11 mouse cellular contexts compared by ENCODE assay signal in the genomic region with DNA sequence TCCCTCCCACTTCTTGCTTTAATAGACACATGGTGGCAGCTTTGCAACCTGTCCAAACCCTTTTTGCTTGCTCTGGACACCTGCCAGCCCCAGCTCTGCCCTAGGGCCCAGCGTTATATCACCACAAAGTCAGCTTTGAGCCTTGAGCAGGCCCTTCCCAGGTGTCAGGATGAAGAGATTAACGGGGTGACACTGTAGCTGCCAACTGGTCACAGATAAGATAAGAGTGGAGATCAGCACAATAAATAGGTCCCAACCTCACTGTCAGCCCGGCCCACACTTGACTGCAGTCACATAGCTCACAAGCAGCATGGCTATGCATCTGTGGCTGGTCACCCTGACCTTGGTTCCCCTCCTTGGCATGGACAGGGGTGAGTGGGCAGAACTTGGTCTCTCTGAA. TPM values are rescaled to one million over a fixed set of nuclear protein-coding genes. Genes with fewer than 3 reads are reported as not detected.
DNase-seq lines count a peak whose midpoint lies in the region; ATAC-seq and TF ChIP-seq lines count a peak whose summit lies in the region.
"Had no signal": no experiment of that assay in that cellular context is flagged by ENCODE, and none has a peak within 500 bp of the region (broad histone marks: within the 10 kb centered on the region; RNA-seq: fewer than 3 reads in every experiment).

A gene (plus strand): TSS at position 268 of the 400 bp plus-strand sequence.

- H3K27ac ChIP-seq in cerebellum, adult 2 months (ENCODE audit: insufficient read depth, low read length) = no peak within 1 kb of the TSS
- no peak within 1 kb of the TSS for H3K27ac ChIP-seq in intestine, embryonic 16.5 days (ENCODE audit: low read length)
- no peak within 1 kb of the TSS for H3K27ac ChIP-seq in lung, embryonic 14.5 days (ENCODE audit: low read depth)
- H3K27ac ChIP-seq: gastrocnemius, adult 2 months; midbrain, embryonic 10.5 days had no signal

- H3K4me1 ChIP-seq in cerebellum, adult 2 months (ENCODE audit: control insufficient read depth, insufficient read depth, low read length) = no peaks in the 10 kb centered on the region
- H3K4me1 ChIP-seq in intestine, embryonic 16.5 days (ENCODE audit: control insufficient read depth, insufficient read depth, low read length) = no peaks in the 10 kb centered on the region
- H3K4me1 ChIP-seq in lung, embryonic 14.5 days (ENCODE audit: insufficient read depth) = no peaks in the 10 kb centered on the region
- H3K4me1 ChIP-seq: midbrain, embryonic 10.5 days had no signal

- no peaks in the 10 kb centered on the region for H3K36me3 ChIP-seq in intestine, embryonic 16.5 days (ENCODE audit: control insufficient read depth, insufficient read depth, low read length)
- no peaks in the 10 kb centered on the region for H3K36me3 ChIP-seq in lung, embryonic 14.5 days (ENCODE audit: insufficient read depth)
- H3K36me3 ChIP-seq: midbrain, embryonic 10.5 days had no signal

- WGBS in cerebellum, adult 2 months = 36% methylated on average over 3 of the region's 3 CpGs
- 33% methylated on average over 3 of the region's 3 CpGs for WGBS in intestine, embryonic 16.5 days
- 11% methylated on average over 3 of the region's 3 CpGs for WGBS in lung, embryonic 14.5 days

- no peak within 1 kb of the TSS for H3K4me2 ChIP-seq in intestine, embryonic 16.5 days (ENCODE audit: low read depth, low read length)
- H3K4me2 ChIP-seq in lung, embryonic 14.5 days = no peak within 1 kb of the TSS

- TF ChIP-seq CTCF in cerebellum, adult 2 months (IDR thresholded peaks at IDR 0.05; ENCODE audit: borderline replicate concordance, insufficient read depth, low read depth, low read length) = no peak
- TF ChIP-seq CTCF in lung, embryonic 14.5 days (IDR thresholded peaks at IDR 0.05; ENCODE audit: low read depth) = no peak

- H3K27me3 ChIP-seq in cerebellum, adult 2 months (ENCODE audit: control insufficient read depth, insufficient read depth, low read length) = no peaks in the 10 kb centered on the region
- no peaks in the 10 kb centered on the region for H3K27me3 ChIP-seq in intestine, embryonic 16.5 days (replicated peaks; ENCODE audit: control insufficient read depth, insufficient read depth, low read length)
- H3K27me3 ChIP-seq in lung, embryonic 14.5 days (ENCODE audit: insufficient read depth, low read length) = no peaks in the 10 kb centered on the region

- H3K4me3 ChIP-seq in cerebellum, adult 2 months (replicated peaks; ENCODE audit: insufficient read depth, low read depth, low read length) = no peak within 1 kb of the TSS
- H3K4me3 ChIP-seq in intestine, embryonic 16.5 days (ENCODE audit: low read length) = no peak within 1 kb of the TSS
- no peak within 1 kb of the TSS for H3K4me3 ChIP-seq in lung, embryonic 14.5 days (ENCODE audit: low read depth, low read length)
- H3K4me3 ChIP-seq: gastrocnemius, adult 2 months; midbrain, embryonic 10.5 days had no signal

- DNase-seq in cerebellum, postnatal 25 days = peak; percentile 17 to 24
- no peak for DNase-seq in cerebellum, adult 2 months
- peak; percentile 72 for DNase-seq in adrenal gland, postnatal 10 days
- DNase-seq in lung, embryonic 14.5 days = peak; percentile 11
- no peak for DNase-seq in right cerebral cortex, adult 2 months (ENCODE audit: low spot score in 2 of 2)
- DNase-seq in right cerebral cortex, postnatal 14 days = no peak
- DNase-seq in embryo, embryonic 10 days (ENCODE audit: low spot score) = no peak
- DNase-seq: gastrocnemius, adult 2 months had no signal

- TF ChIP-seq POLR2A in cerebellum, adult 2 months (IDR thresholded peaks at IDR 0.05; ENCODE audit: borderline replicate concordance, insufficient read depth, low read length) = no peak

- H3K9me3 ChIP-seq in intestine, embryonic 16.5 days (ENCODE audit: control insufficient read depth, low read length) = no peaks in the 10 kb centered on the region
- no peaks in the 10 kb centered on the region for H3K9me3 ChIP-seq in lung, embryonic 14.5 days (ENCODE audit: low read depth, low read length)
- H3K9me3 ChIP-seq: midbrain, embryonic 10.5 days had no signal

- H3K9ac ChIP-seq in intestine, embryonic 16.5 days (ENCODE audit: low read depth, low read length) = no peak within 1 kb of the TSS
- H3K9ac ChIP-seq in lung, embryonic 14.5 days = no peak within 1 kb of the TSS

- ATAC-seq in intestine, embryonic 16.5 days = peak; percentile 82
- ATAC-seq in lung, embryonic 14.5 days (ENCODE audit: insufficient read depth) = 0 out of 2 replicates have a peak, but pooled peaks have one; percentile 28

RNA-seq across cellular contexts. Expression of the gene that starts here (rescaled TPM):
- polyA plus RNA-seq in cerebellum, adult 2 months (2012; rRNA removed) = 0.57 TPM in 1 of 2 replicates, not detected in the other
- total RNA-seq in adrenal gland, postnatal 10 days (2021) = 1 to 10 TPM; 4.6 to 4.8 TPM
- 539 and 560 TPM in 2 replicates for polyA plus RNA-seq in intestine, embryonic 16.5 days (2015; fragmentation: Nextera tagmentation; extraction: Ambion mirVana)
- polyA plus RNA-seq in lung, embryonic 14.5 days (2014; fragmentation: Nextera tagmentation; extraction: Ambion mirVana) = 0.58 TPM in 1 of 2 replicates, not detected in the other
- total RNA-seq: gastrocnemius, adult 2 months; layer of hippocampus, postnatal 10 days had no signal
- polyA plus RNA-seq: midbrain, embryonic 10.5 days had no signal

Comparison
In these comparisons a context has a peak if more than half of its experiments do, and no peak if none do; other contexts are left out.
1. RNA of the gene that starts here (polyA plus RNA-seq): 539 to 560 TPM in intestine, embryonic 16.5 days; 0.57 TPM in cerebellum, adult 2 months and 0.58 TPM in lung, embryonic 14.5 days; every median in the first group is over 100 times any median in the second.
2. DNase-seq: peak in cerebellum, postnatal 25 days (2 of 2) and adrenal gland, postnatal 10 days (single experiment); none in cerebellum, adult 2 months (0 of 2), right cerebral cortex, adult 2 months (0 of 2), right cerebral cortex, postnatal 14 days (single experiment) and embryo, embryonic 10 days (single experiment).
3. Peak in DNase-seq and ATAC-seq in lung, embryonic 14.5 days; RNA of the gene not detected or under 1 TPM.